Mouse (Mus musculus) limb, embryonic 14.5 days (tissue): ENCODE data around the gene Med27. TPM values are rescaled to one million over a fixed set of nuclear protein-coding genes. Genes with fewer than 3 reads are reported as not detected.

Experiments
- ATAC-seq: fragments of 200-750 bp; cut with Nextera tagmentation; 2 replicates; pipeline ENCODE4 v1.8.0; 2017; ENCODE audit warnings: low read depth, moderate number of reproducible peaks, moderate TSS enrichment; ENCODE audit not compliant: low FRiP score
- DNase-seq: peaks from one replicate; pipeline ENCODE4 v3.0.0-alpha.2; 2015; ENCODE audit warnings: low spot score
- H3K27ac ChIP-seq: fragments of 300-500 bp; sonication (generic); replicated peaks from 2 replicates; pipeline ENCODE4 v1.5.1; 2014; ENCODE audit warnings: low read depth, mild to moderate bottlenecking, low read length, moderate library complexity, mixed read lengths
- H3K27me3 ChIP-seq: fragments of 300-500 bp; sonication (generic); 2 replicates; pipeline ENCODE4 v1.6.1; 2014; ENCODE audit warnings: low read length, mixed read lengths; ENCODE audit not compliant: control insufficient read depth, insufficient read depth
- H3K36me3 ChIP-seq: fragments of 300-500 bp; sonication (generic); 2 replicates; pipeline ENCODE4 v1.6.1; 2014; ENCODE audit warnings: mild to moderate bottlenecking, low read length, moderate library complexity, mixed read lengths; ENCODE audit not compliant: control insufficient read depth, insufficient read depth
- H3K4me1 ChIP-seq: fragments of 300-500 bp; sonication (generic); 2 replicates; pipeline ENCODE4 v1.6.1; 2014; ENCODE audit warnings: antibody characterized with exemption, low read length, mixed read lengths; ENCODE audit not compliant: control insufficient read depth, insufficient read depth
- H3K4me2 ChIP-seq: fragments of 300-500 bp; sonication (generic); replicated peaks from 2 replicates; pipeline ENCODE4 v1.6.1; 2014; ENCODE audit warnings: low read depth, mild to moderate bottlenecking, low read length, moderate library complexity; ENCODE audit not compliant: severe bottlenecking
- H3K4me3 ChIP-seq: fragments of 300-500 bp; sonication (generic); replicated peaks from 2 replicates; pipeline ENCODE4 v1.5.1; 2014; ENCODE audit warnings: low read length
- H3K9ac ChIP-seq: fragments of 300-500 bp; sonication (generic); 2 replicates; pipeline ENCODE4 v1.6.1; 2014; ENCODE audit warnings: mild to moderate bottlenecking, low read depth, low read length, moderate library complexity; ENCODE audit not compliant: severe bottlenecking
- H3K9me3 ChIP-seq: fragments of 300-500 bp; sonication (generic); 2 replicates; pipeline ENCODE4 v1.6.1; 2016; ENCODE audit warnings: low read length; ENCODE audit not compliant: control insufficient read depth
- POLR2A ChIP-seq: fragments of 200-500 bp; IDR thresholded peaks from 2 replicates; pipeline ENCODE4 v1.8.0; 2012; ENCODE audit warnings: inconsistent platforms, mild to moderate bottlenecking, moderate library complexity, borderline replicate concordance; ENCODE audit not compliant: insufficient read depth, insufficient read length; ENCODE audit errors: extremely low read depth
- WGBS: fragments of 180-500 bp; shearing (Covaris S2); extraction: QIAGEN DNeasy Blood & Tissue Kit; methylation state at CpG from one replicate; pipeline ENCODE4 v1.1.7; 2014; 5-methylcytosine and 5-hydroxymethylcytosine counted together
- polyA plus RNA-seq, 2 experiments: library from polyadenylated mRNA; depleted of rRNA in 1 of 2; stranded (reverse) in 1 of 2; unstranded in 1 of 2; fragments of >200 nt; fragmentation: Nextera tagmentation in 1 of 2; extraction: Ambion mirVana in 1 of 2; gene quantifications; 2 replicates each; pipeline versions ENCODE4 v1.2.1 to v1.2.3; 2012 to 2014

The Med27 gene
- polyA plus RNA-seq, 2 experiments: 45.6 to 49.4 TPM

GRCm38 (mm10) chr2:29559955-29560354, 213.3 kb downstream of the Med27 start:
- no peak overlapping the region for H3K9ac ChIP-seq
- DNase-seq: no peak
- no peak for ATAC-seq

GRCm38 (mm10) chr2:29561468-29561867, 214.8 kb downstream of the Med27 start:
- Histone ChIP-seq H3K27ac (no peak overlapping the region), H3K9me3 (no peaks in the 10 kb centered on the region), H3K27me3 (no peaks in the 10 kb centered on the region), H3K36me3 (no peaks in the 10 kb centered on the region), H3K4me3 (no peak overlapping the region), H3K4me2 (no peak overlapping the region), H3K4me1 (no peaks in the 10 kb centered on the region), H3K9ac (no peak overlapping the region)
- 59% methylated on average over 4 of the region's 4 CpGs for WGBS
- no peak for ATAC-seq
- TF ChIP-seq POLR2A: no peak
- no peak for DNase-seq

More at GRCm38 (mm10) chr2:29559955-29560354, 213.3 kb downstream of the Med27 start:
- Histone ChIP-seq H3K4me2 (no peak overlapping the region), H3K4me3 (no peak overlapping the region), H3K27ac (no peak overlapping the region), H3K4me1 (no peaks in the 10 kb centered on the region), H3K36me3 (no peaks in the 10 kb centered on the region), H3K27me3 (no peaks in the 10 kb centered on the region), H3K9me3 (no peaks in the 10 kb centered on the region)
- 83% methylated on average over 3 of the region's 3 CpGs for WGBS
- TF ChIP-seq POLR2A: no peak

GRCm38 (mm10) chr2:29563986-29564385, 217.4 kb downstream of the Med27 start:
- ATAC-seq (no peak), DNase-seq (no peak)
- no peak overlapping the region for H3K4me2 ChIP-seq
- H3K27me3 ChIP-seq: no peaks in the 10 kb centered on the region
- no peaks in the 10 kb centered on the region for H3K9me3 ChIP-seq
- no peak overlapping the region for H3K4me3 ChIP-seq
- WGBS: 79% methylated on average over 7 of the region's 7 CpGs
- H3K36me3 ChIP-seq: no peaks in the 10 kb centered on the region
- H3K27ac ChIP-seq: no peak overlapping the region
- H3K4me1 ChIP-seq: no peaks in the 10 kb centered on the region
- no peak for TF ChIP-seq POLR2A
- H3K9ac ChIP-seq: no peak overlapping the region

- H3K9ac ChIP-seq: no peak overlapping the region
- no peak overlapping the region for H3K4me3 ChIP-seq
- no peak overlapping the region for H3K4me2 ChIP-seq
- no peak for DNase-seq
- no peak for TF ChIP-seq POLR2A
- H3K36me3 ChIP-seq: no peaks in the 10 kb centered on the region
- no peak overlapping the region for H3K27ac ChIP-seq
- WGBS: 4% methylated on average over 17 of the region's 17 CpGs
- no peaks in the 10 kb centered on the region for H3K27me3 ChIP-seq
- no peaks in the 10 kb centered on the region for H3K4me1 ChIP-seq
- no peaks in the 10 kb centered on the region for H3K9me3 ChIP-seq
- no peak for ATAC-seq
These were observed 219.2 kb downstream of the Med27 start for GRCm38 (mm10) chr2:29565570-29566433.

- no peak for DNase-seq
- no peak for TF ChIP-seq POLR2A
- Histone ChIP-seq H3K4me1 (no peaks in the 10 kb centered on the region), H3K9ac (no peak overlapping the region), H3K4me3 (no peak overlapping the region), H3K36me3 (no peaks in the 10 kb centered on the region), H3K27ac (no peak overlapping the region), H3K9me3 (no peaks in the 10 kb centered on the region), H3K4me2 (no peak overlapping the region), H3K27me3 (no peaks in the 10 kb centered on the region)
- no peak for ATAC-seq
- WGBS: 68% methylated on average over 9 of the region's 9 CpGs
These were observed 225.5 kb downstream of the Med27 start for GRCm38 (mm10) chr2:29571921-29572700.
